Mouse (Mus musculus) erythroblast, embryonic 14.5 days (primary cell): Measurements from ENCODE around the gene Dtx1.

Experiments used
- GATA1 ChIP-seq: IDR thresholded peaks from 2 replicates; pipeline ENCODE4 v1.6.1; 2012; ENCODE audit warnings: low read length, inconsistent platforms, mixed read lengths
- TAL1 ChIP-seq: IDR thresholded peaks from 3 replicates; pipeline ENCODE4 v1.6.1; 2012; ENCODE audit warnings: low read length, inconsistent platforms, mixed read lengths

DNA sequence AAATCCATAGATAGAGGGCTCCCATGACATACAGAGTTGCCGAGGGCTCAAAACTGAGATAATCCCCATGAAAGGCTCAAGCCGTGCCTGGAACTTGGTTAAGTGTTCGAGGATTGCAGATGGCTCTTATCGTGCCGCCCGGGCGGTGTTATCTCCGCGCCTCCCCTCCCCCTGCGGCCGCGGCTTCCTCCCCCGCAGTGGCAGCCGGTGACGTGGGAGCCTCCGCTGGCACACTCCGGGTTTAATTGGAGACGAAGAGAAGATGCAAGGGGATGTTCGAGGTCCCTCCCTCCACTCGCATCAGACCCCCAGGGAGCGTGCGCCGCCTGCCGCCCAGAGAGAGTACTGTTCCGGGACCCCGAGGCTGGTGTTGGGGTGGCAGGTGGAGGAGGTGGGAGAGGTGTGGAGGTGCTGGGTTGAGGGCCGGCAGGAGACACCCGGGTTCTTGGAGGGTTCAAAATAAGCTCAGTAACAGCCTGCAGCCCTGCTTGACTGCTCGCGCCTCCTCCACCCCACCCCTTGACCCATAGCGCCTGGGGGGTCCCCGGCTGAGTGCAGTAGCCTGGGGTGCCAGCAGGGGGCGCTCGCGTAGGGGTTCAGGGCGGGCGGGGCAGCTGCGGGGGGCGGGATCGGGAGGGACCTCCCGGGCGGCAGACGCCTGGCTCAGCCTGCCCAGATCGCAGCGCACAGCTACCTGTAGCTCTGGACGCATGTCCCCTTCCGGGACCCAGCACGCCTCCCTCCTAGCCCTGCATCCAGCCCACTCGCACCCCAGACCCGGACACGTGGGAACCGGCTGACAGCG is 63.0 kb downstream of the Dtx1 start, which contains the start of gene Rasal1:
- TF ChIP-seq GATA1 = no peak
- TF ChIP-seq TAL1 = no peak
